Mouse (Mus musculus) heart, adult 2 months (tissue): ENCODE results near the gene Rpl3l.

Experiments
- CTCF ChIP-seq: fragments of 200-600 bp; IDR thresholded peaks from 2 replicates; pipeline ENCODE4 v1.8.1; 2022; ENCODE audit warnings: antibody characterized with exemption, mild to moderate bottlenecking, moderate library complexity
- EP300 ChIP-seq: fragments of 200-500 bp; IDR thresholded peaks from 2 replicates; pipeline ENCODE4 v1.6.1; 2011; ENCODE audit warnings: low read depth, low read length, control low read depth; ENCODE audit not compliant: insufficient read depth
- POLR2A ChIP-seq: fragments of 200-500 bp; IDR thresholded peaks from 2 replicates; pipeline ENCODE4 v1.6.1; 2011; ENCODE audit warnings: mild to moderate bottlenecking, low read depth, low read length, control low read depth; ENCODE audit not compliant: insufficient read depth

DNA sequence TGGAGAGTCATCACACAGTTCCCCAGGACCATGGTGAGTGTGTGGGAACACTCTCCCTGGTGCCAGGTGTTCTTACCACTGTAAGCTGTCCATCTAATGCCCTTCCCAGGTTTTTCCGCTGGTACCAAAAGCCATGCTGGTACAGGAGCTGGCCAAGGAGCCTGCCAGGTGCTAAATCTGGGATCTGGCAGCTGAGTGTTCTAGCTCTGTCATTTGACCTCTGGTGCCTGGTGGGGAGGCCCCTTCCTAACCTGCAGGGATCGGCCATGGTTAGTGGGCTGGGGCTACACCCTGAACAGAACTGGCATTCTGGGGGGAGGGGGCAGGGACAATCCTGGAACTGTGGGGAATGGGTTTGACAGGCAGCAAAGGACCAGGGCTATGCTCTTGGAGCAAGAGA is at the start of gene Rpl3l:
- TF ChIP-seq POLR2A (peak; percentile 65; the same call in 1 of the 2 replicates), CTCF (no peak), EP300 (no peak)
